Mouse (Mus musculus) monocyte, adult 2 months (primary cell): ENCODE data around the gene Grhl1.
"Not testable (repeated sequence)": the region's sequence is repeated elsewhere in the genome, so short reads cannot be mapped to it uniquely, and the experiment has no call there.

Experiments used
- DNase-seq, 2 experiments: peaks; one replicate each; pipeline ENCODE4 v3.0.0; 2022; ENCODE audit warnings: low spot score in 2 of 2, low read depth in 1 of 2

Grhl1 gene

GRCm38 (mm10) chr12:24571523-24572392, at the start of gene Grhl1:
Grhl1 (plus strand) TSS chr12:24572283.
- DNase-seq = peak; percentile 79 to 92

GRCm38 (mm10) chr12:24525065-24525464, 47.0 kb upstream of the Grhl1 start:
- DNase-seq = not testable (repeated sequence)

GRCm38 (mm10) chr12:24536390-24536789, 35.7 kb upstream of the Grhl1 start:
- no peak for DNase-seq

GRCm38 (mm10) chr12:24537201-24537600, 34.9 kb upstream of the Grhl1 start:
- DNase-seq = no peak

GRCm38 (mm10) chr12:24537965-24538364, 34.1 kb upstream of the Grhl1 start:
- no peak for DNase-seq

- no peak for DNase-seq
Measured at GRCm38 (mm10) chr12:24541426-24542154, 30.5 kb upstream of the Grhl1 start.

GRCm38 (mm10) chr12:24547686-24548085, 24.4 kb upstream of the Grhl1 start:
- no peak for DNase-seq

GRCm38 (mm10) chr12:24548885-24549284, 23.2 kb upstream of the Grhl1 start:
- no peak for DNase-seq

GRCm38 (mm10) chr12:24552531-24552930, 19.6 kb upstream of the Grhl1 start:
- no peak for DNase-seq

- DNase-seq = no peak
Measured at GRCm38 (mm10) chr12:24555976-24556375, 16.1 kb upstream of the Grhl1 start.

- DNase-seq = no peak
Measured at GRCm38 (mm10) chr12:24563395-24563960, 8.6 kb upstream of the Grhl1 start.

GRCm38 (mm10) chr12:24565311-24565710, 6.8 kb upstream of the Grhl1 start:
- DNase-seq = no peak

- DNase-seq = no peak
Measured at GRCm38 (mm10) chr12:24567606-24568005, 4.5 kb upstream of the Grhl1 start.

GRCm38 (mm10) chr12:24572421-24573274, 565 bp downstream of the Grhl1 start:
- DNase-seq = no peak

- DNase-seq = no peak
Measured at GRCm38 (mm10) chr12:24573275-24573580, 1.1 kb downstream of the Grhl1 start.

GRCm38 (mm10) chr12:24574870-24575269, 2.8 kb downstream of the Grhl1 start:
- no peak for DNase-seq

GRCm38 (mm10) chr12:24580452-24580851, 8.4 kb downstream of the Grhl1 start:
- no peak for DNase-seq

GRCm38 (mm10) chr12:24580996-24581683, 9.1 kb downstream of the Grhl1 start:
- DNase-seq = no peak

GRCm38 (mm10) chr12:24583653-24584052, 11.6 kb downstream of the Grhl1 start:
- DNase-seq = no peak

GRCm38 (mm10) chr12:24584835-24585234, 12.8 kb downstream of the Grhl1 start:
- DNase-seq = no peak

- DNase-seq = no peak
Measured at GRCm38 (mm10) chr12:24586193-24586592, 14.1 kb downstream of the Grhl1 start.
